Mouse (Mus musculus): Measurements from ENCODE around the gene Senp8.

Senp8 gene

DNA sequence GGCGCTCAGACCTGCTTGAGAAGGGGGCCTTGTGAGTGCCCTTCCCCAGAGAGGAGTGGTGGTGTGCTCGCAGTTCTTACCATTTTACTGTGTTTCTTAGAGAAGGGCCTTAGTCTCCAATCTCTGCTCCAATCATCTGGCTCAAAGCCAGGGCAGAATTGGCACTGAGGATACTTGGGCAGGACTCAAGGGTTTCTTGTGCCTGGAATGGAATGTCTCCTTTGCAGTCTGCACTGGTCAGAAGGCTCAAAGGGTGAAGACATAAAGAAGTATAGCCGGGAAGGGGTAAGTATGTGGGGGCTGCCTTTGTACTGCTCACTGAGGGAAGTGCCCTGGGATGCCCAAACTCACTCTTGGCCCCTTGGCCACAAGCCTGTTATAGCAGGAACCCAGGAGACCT lies 41.3 kb downstream of the Senp8 start:
- peak; percentile 77 to 79 for DNase-seq

DNA sequence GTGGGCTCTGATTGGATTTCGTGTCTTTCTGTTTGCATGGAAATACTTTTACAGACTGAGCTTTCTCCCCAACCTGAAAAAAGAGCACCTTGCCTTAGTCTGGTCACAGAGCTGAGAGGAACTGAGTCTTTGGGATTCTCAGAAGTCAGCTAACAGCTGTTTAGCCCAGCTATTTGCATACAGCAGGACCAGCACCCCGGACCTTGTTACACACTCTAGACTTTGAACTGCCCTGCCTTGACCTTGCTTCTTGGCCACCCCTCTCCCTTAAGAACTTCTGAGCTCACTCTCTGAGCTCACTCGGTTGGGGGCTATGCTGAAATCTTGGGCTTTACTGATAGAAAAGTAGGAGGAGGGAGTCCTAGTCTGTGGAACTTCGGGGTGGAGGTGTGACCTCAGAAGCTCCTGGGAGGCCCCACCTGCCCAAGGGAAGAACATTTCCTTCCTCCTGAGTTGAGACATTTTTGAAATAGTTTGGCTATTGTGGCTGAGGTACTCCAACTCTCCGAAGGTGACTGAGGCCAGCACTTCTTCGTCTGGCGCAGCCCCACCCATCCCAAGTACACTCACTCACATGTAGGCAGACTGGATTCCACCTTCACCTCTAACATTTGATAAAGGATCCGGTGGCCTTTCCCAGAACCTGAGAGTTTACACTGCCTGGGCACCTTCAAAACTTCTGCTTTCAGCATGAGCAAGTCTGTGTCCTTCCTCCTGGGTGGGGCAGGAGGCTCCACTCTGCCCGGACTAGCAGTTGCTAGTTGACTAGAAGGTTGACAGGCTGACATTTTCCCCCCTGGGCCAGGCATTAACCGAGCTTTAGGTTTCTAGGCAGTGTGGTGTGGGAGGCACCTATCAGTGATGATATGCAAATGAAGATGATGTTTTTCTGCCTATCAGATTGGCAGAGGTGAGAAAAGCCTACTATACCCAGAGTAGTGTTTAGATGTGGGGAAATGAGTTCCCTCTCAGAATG lies 43.4 kb downstream of the Senp8 start:
- DNase-seq = peak; percentile 48 to 65

DNA sequence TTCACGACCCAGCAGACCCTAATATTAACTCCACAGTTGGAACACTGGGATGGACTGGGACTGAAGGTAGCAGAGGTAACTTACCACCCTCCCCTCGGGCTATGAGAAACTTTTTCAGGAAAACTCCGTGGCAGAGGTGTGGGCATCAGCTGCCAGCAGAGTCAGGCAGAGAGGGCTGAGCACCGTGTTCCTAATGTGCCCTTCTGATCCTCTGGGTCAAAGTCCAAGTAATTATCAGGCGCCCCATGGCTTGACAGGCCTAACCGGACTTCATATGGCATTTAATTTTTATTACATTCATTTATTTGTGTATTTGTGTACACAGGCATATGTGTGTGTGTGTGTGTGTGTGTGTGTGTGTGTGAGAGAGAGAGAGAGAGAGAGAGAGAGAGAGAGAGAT lies 47.4 kb downstream of the Senp8 start:
- no peak for DNase-seq

DNA sequence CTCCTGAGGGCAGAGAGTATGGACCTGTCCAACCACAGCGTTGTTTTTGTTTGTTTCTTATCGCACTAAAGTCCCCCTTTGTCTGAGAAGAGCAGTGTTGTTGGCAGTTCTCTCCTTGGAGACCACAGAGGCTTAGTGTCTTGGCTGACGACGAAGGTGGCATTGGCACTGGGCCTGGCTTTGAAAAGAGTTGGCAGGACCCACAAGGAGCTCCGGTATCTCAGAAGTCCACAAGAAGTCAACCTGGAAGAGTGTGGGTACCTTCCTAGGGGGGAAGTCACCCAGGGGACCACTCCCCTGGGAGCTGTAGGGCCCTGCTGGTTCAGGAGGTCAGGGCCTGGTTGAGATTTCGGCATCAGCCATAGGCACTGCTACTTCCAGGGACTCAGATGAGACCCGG lies 49.4 kb downstream of the Senp8 start:
- no peak for DNase-seq

DNA sequence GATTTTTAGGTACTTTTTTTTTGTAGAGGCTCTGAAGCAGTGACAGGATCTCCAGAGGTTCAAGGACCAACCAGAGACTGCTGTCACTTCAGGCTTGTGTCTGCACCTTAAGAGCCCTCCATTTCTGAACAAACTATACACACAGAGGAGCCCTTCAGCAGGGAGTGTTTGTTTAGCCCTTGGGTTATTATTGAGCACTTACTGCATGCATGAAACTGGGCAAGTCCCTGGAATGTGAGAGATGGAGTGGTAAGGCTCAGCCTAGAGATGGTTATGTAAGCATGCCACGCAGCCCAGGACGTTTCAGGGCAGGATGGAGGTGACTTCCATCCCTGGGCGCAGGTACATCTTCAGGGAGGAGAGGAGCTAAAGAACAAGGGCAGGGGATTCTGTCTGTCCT lies 54.1 kb downstream of the Senp8 start:
- DNase-seq = no peak

DNA sequence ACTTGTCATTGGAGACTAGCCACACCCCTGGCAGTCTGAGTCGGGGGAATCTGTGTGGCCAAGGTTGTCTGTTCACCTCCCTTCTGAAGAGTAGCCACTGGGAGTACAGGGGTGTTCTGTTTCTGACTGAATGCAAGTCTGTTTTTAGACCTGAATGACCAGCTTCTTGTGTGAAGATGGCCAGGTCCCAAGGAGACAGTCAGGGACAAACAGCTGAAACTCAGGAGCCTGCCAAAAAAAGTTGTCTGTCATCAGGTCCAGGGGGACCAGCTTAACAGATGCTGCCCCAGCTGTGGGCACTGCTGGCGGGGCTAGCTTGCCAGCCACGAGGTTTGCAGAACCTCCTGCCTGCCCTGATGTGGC lies 55.1 kb downstream of the Senp8 start:
- DNase-seq = no peak

DNA sequence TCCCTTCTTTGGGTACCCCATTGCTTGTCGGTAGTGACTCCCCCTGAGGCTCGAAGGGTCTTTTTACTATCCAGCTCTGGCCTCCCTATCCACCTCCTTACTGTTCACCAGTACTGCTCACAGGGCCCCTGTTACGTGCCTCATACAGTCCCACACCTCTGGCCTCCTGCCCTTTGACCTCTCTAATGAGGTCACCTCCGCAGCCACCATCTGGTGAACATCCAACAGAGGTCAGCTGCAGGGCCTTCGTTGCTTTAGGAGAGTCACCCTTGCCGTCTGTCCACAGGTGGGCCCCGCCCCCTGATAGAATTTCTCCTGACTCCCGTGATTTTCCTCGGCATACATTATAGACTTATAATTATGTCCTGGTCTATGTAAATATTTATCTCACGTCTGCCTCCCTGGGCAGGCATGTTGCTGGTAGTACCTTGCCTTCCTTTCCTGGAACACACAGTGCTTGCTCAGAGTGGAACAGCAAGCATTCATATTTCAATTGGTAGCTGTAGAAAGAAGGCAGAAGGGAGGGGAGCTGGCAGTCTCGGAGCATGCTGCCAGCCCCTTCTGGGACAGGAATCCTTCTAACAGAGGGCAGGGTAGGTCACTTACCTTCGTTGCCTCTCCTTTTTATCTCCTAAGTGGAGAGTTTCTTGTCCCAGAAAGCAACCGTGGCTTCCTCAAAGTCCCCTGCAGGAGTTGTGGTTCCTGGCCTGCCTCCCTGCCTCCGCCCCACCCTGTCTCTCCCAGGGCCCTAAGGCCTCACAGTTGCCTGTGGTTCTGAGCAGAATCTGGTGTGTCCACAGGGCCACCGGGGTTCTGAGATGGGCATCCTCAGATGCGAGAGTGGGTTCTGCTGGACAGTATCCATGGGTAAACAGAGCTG lies 55.7 kb downstream of the Senp8 start:
- peak in 1 of 2 experiments; percentile 24 for DNase-seq

DNA sequence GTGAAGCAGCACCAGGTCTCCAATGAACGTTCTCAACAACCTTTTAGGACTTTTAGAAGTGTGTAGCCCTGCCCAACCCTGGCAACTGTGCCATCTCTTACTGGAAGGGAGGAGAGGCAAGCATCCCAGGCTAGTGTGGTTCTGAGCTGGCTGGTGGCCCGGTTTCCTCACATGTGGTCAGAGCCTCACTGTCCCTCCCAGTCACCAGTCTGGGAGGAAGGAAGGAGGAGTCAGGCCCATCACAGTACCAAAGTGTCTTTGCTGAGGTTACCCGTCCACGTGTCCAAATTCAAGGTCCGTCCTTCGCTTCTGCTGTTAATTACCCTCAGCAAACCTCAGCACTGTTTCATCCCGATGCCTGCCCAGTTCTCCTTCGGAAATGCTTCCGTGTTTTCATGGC lies 58.4 kb downstream of the Senp8 start:
- DNase-seq = peak; percentile 40 to 64

DNA sequence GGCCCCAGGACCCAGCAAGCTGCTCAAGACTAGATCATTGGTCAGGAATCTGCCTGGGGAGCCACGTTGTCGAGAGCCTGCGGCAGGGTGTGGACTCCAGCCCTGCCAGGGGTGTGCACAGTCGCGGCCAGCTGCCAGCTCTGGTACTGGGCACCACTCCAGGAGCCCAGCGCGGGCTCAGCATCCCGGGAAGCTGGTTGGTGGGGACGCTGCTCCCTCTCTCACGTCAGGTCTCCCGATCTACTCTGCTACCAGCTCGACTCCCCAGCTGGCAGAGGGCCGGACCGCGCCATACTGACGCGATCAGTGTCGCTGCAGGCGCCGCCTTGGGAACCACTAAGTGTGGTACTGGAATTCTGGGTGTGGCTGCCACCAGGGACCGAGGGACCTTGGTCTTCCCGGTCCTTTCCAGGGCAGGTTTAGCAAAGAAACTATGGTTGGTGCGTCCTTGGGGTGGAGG lies 58.8 kb downstream of the Senp8 start:
- DNase-seq = peak; percentile 85 to 90

DNA sequence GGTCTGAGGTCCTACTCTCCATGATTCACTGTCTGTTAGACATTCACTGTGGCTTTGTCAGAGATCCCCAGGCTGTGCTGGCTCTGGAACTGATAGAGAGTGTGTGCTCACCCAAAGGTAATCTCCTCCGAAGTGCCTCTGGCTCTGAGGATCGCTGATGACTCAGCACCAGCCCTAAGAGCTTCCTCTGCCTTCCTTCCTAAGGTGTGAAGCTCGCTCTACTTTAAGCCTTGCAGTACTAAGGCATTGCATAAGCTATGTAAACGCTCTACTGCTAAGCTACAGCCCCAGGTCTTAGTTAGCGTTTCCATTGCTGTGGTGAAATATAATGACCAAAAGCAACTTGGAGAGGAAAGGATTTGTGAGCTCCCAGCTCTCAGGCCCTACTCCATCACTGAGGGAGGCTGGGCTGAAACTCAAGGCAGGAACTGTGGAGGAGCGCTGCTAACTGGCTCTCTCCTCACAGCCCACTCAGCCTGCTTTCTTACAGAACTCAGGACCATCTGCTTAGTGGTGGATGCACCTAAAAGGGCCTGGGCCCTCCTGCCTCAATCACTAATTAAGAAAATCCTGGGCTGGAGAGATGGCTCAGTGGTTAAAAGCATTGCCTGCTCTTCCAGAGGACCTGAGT lies 63.0 kb downstream of the Senp8 start:
- no peak for DNase-seq
